Mouse (Mus musculus): ENCODE measurements around the gene Abca3. TPM values are rescaled to one million over a fixed set of nuclear protein-coding genes. Genes with fewer than 3 reads are reported as not detected.
"Not testable (repeated sequence)": the region's sequence is repeated elsewhere in the genome, so short reads cannot be mapped to it uniquely, and the experiment has no call there.

The Abca3 gene
- polyA plus RNA-seq, 1 experiment from 2014 or later = 35.0 TPM

- not testable (repeated sequence) for H3K27me3 ChIP-seq (ENCODE audit: control insufficient read depth, insufficient read depth, low read depth, low read length); H3K36me3 ChIP-seq (ENCODE audit: control insufficient read depth, insufficient read depth, low read length); H3K9ac ChIP-seq (ENCODE audit: low read depth, low read length); ATAC-seq; H3K9me3 ChIP-seq (replicated peaks; ENCODE audit: control insufficient read depth, low read length, poor library complexity, severe bottlenecking)
- peaks cover 14% of the 10 kb centered on the region for H3K4me1 ChIP-seq (ENCODE audit: control insufficient read depth, insufficient read depth, low read length)
- peak overlapping the region; percentile 39 for H3K4me2 ChIP-seq (ENCODE audit: low read length)
- 0 out of 2 replicates have a peak overlapping the region, but pooled peaks have one; percentile 5 for H3K27ac ChIP-seq (ENCODE audit: low read length)
- peak overlapping the region; percentile 72 for H3K4me3 ChIP-seq (ENCODE audit: low read depth, low read length)
- 54% methylated on average over 10 of the region's 10 CpGs for WGBS
These were observed 103.9 kb downstream of the Abca3 start for GRCm38 (mm10) chr17:24455523-24456206.

Small RNA genes within 50 kb of the gene (microRNA-seq; reads per million reads assigned to microRNA genes)
- gene Gm24427 = not detected

Other genes starting within 250 kb of the Abca3 start
- gene Pdpk1, start 201.0 kb upstream of the Abca3 start, polyA plus RNA-seq (2015; fragmentation: Nextera tagmentation; extraction: Ambion mirVana) = 69.2 and 78.5 TPM in 2 replicates
- gene Amdhd2, start 188.2 kb upstream of the Abca3 start, polyA plus RNA-seq (2015; fragmentation: Nextera tagmentation; extraction: Ambion mirVana) = 31.1 and 31.6 TPM in 2 replicates
- 1,371 and 1,629 TPM in 2 replicates for gene Atp6v0c, start 182.2 kb upstream of the Abca3 start, polyA plus RNA-seq (2015; fragmentation: Nextera tagmentation; extraction: Ambion mirVana)
- 30.6 and 30.8 TPM in 2 replicates for gene Tbc1d24, start 146.4 kb upstream of the Abca3 start, polyA plus RNA-seq (2015; fragmentation: Nextera tagmentation; extraction: Ambion mirVana)
- gene Ntn3, start 142.4 kb upstream of the Abca3 start, polyA plus RNA-seq (2015; fragmentation: Nextera tagmentation; extraction: Ambion mirVana) = 3.9 and 4.4 TPM in 2 replicates
- 9.2 and 9.5 TPM in 2 replicates for gene Tedc2, start 131.1 kb upstream of the Abca3 start, polyA plus RNA-seq (2015; fragmentation: Nextera tagmentation; extraction: Ambion mirVana)
- 12.7 and 12.9 TPM in 2 replicates for gene Ccnf, start 100.5 kb upstream of the Abca3 start, polyA plus RNA-seq (2015; fragmentation: Nextera tagmentation; extraction: Ambion mirVana)
- 0.55 and 0.83 TPM in 2 replicates for gene Abca17, start 882 bp upstream of the Abca3 start, polyA plus RNA-seq (2015; fragmentation: Nextera tagmentation; extraction: Ambion mirVana)
- gene Rnps1, start 62.6 kb downstream of the Abca3 start, polyA plus RNA-seq (2015; fragmentation: Nextera tagmentation; extraction: Ambion mirVana) = 357 and 365 TPM in 2 replicates
- gene Eci1, start 74.7 kb downstream of the Abca3 start, polyA plus RNA-seq (2015; fragmentation: Nextera tagmentation; extraction: Ambion mirVana) = 34.2 and 34.4 TPM in 2 replicates
- gene Dnase1l2, start 91.2 kb downstream of the Abca3 start, polyA plus RNA-seq (2015; fragmentation: Nextera tagmentation; extraction: Ambion mirVana) = 7.9 and 9.9 TPM in 2 replicates
- gene E4f1, start 118.4 kb downstream of the Abca3 start, polyA plus RNA-seq (2015; fragmentation: Nextera tagmentation; extraction: Ambion mirVana) = 46.4 and 50.2 TPM in 2 replicates
- 64.2 and 70.2 TPM in 2 replicates for gene Pgp, start 118.4 kb downstream of the Abca3 start, polyA plus RNA-seq (2015; fragmentation: Nextera tagmentation; extraction: Ambion mirVana)
- 0.40 TPM in 1 of 2 replicates, not detected in the other for gene Bricd5, start 121.9 kb downstream of the Abca3 start, polyA plus RNA-seq (2015; fragmentation: Nextera tagmentation; extraction: Ambion mirVana)
- 36.5 and 37.2 TPM in 2 replicates for gene Mlst8, start 127.1 kb downstream of the Abca3 start, polyA plus RNA-seq (2015; fragmentation: Nextera tagmentation; extraction: Ambion mirVana)
- gene Caskin1, start 136.7 kb downstream of the Abca3 start, polyA plus RNA-seq (2015; fragmentation: Nextera tagmentation; extraction: Ambion mirVana) = 43.6 and 45.7 TPM in 2 replicates
- gene Traf7, start 176.0 kb downstream of the Abca3 start, polyA plus RNA-seq (2015; fragmentation: Nextera tagmentation; extraction: Ambion mirVana) = 103 and 104 TPM in 2 replicates
- gene Rab26, start 182.3 kb downstream of the Abca3 start, polyA plus RNA-seq (2015; fragmentation: Nextera tagmentation; extraction: Ambion mirVana) = 9.1 and 14.7 TPM in 2 replicates
- 20.1 and 22.4 TPM in 2 replicates for gene Pkd1, start 197.9 kb downstream of the Abca3 start, polyA plus RNA-seq (2015; fragmentation: Nextera tagmentation; extraction: Ambion mirVana)